Mouse (Mus musculus) erythroblast, embryonic 14.5 days (primary cell): ENCODE results near the gene Dcaf17.

Source experiments
- GATA1 ChIP-seq: IDR thresholded peaks from 2 replicates; pipeline ENCODE4 v1.6.1; 2012; ENCODE audit warnings: low read length, inconsistent platforms, mixed read lengths
- TAL1 ChIP-seq: IDR thresholded peaks from 3 replicates; pipeline ENCODE4 v1.6.1; 2012; ENCODE audit warnings: low read length, inconsistent platforms, mixed read lengths

DNA sequence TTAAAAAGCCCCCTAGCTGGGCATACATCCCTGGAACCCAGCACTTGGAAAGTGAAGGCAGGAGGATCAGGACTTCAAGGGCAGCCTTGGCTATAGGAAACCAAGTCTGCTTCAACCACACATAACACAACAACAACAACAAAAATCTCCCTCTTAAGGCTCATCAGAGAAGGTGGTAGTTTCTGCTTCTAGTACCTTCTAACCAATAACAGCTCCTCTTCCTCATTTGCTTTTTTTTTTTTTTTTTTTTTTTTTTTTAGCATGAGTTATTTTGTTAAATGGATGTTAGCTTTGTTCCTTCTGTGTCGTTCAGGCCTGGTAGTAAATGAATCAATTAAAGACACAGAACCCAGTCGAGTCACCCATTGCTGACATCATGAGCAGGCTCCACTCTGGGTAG, 52.1 kb downstream of the Dcaf17 start:
- TF ChIP-seq TAL1 = no peak
- no peak for TF ChIP-seq GATA1
